Mouse (Mus musculus) myocyte (in vitro differentiated cells): ENCODE data around the gene Gm47429.

Experiments
- CEBPB ChIP-seq: IDR thresholded peaks from 2 replicates; pipeline ENCODE4 v1.6.1; 2011; ENCODE audit warnings: mild to moderate bottlenecking, moderate library complexity; ENCODE audit not compliant: poor library complexity, insufficient read depth, severe bottlenecking
- E2F4 ChIP-seq: IDR thresholded peaks from one replicate; pipeline ENCODE4 v1.6.1; 2011; ENCODE audit warnings: mild to moderate bottlenecking, control low read depth, moderate library complexity; ENCODE audit not compliant: insufficient read depth
- MYOD1 ChIP-seq, 3 experiments: IDR thresholded peaks; one replicate each; pipeline ENCODE4 v1.6.1; 2011; ENCODE audit warnings: control low read depth in 2 of 3, low read depth in 2 of 3, mild to moderate bottlenecking in 2 of 3, moderate library complexity in 1 of 3; ENCODE audit not compliant: insufficient read length in 2 of 3, control insufficient read depth in 1 of 3
- MYOG ChIP-seq, 3 experiments: IDR thresholded peaks; one replicate each; pipeline ENCODE4 v1.6.1; 2011; ENCODE audit warnings: control low read depth in 2 of 3, low read depth in 2 of 3, mild to moderate bottlenecking in 2 of 3; ENCODE audit not compliant: insufficient read length in 2 of 3, control insufficient read depth in 1 of 3, insufficient read depth in 1 of 3
- POLR2A ChIP-seq: IDR thresholded peaks from one replicate; pipeline ENCODE4 v1.6.1; 2011; ENCODE audit warnings: low read depth, mild to moderate bottlenecking, control low read depth, moderate library complexity; ENCODE audit not compliant: insufficient read length
- POLR2AphosphoS2 ChIP-seq: IDR thresholded peaks from one replicate; pipeline ENCODE4 v1.6.1; 2011; ENCODE audit warnings: low read depth, control low read depth; ENCODE audit not compliant: insufficient read length
- REST ChIP-seq: IDR thresholded peaks from one replicate; pipeline ENCODE4 v1.6.1; 2011; ENCODE audit warnings: mild to moderate bottlenecking, control low read depth, moderate library complexity; ENCODE audit not compliant: insufficient read depth, insufficient read length
- SRF ChIP-seq: IDR thresholded peaks from one replicate; pipeline ENCODE4 v1.6.1; 2011; ENCODE audit warnings: low read depth; ENCODE audit not compliant: control insufficient read depth, insufficient read length
- TCF12 ChIP-seq: IDR thresholded peaks from one replicate; pipeline ENCODE4 v1.6.1; 2011; ENCODE audit warnings: mild to moderate bottlenecking, control low read depth; ENCODE audit not compliant: poor library complexity, insufficient read depth, severe bottlenecking
- USF1 ChIP-seq: IDR thresholded peaks from one replicate; pipeline ENCODE4 v1.6.1; 2011; ENCODE audit warnings: low read depth, mild to moderate bottlenecking, control low read depth, moderate library complexity

- TF ChIP-seq CEBPB: no peak
- no peak for TF ChIP-seq POLR2AphosphoS2
- TF ChIP-seq POLR2A: no peak
- no peak for TF ChIP-seq SRF
- no peak for TF ChIP-seq REST
- no peak for TF ChIP-seq TCF12
- no peak for TF ChIP-seq MYOG (IDR thresholded peaks at IDR 0.05; ENCODE audit: control insufficient read depth in 1 of 3, insufficient read depth in 1 of 3, insufficient read length in 2 of 3, low read depth in 2 of 3)
- no peak for TF ChIP-seq E2F4
- TF ChIP-seq USF1: no peak
- TF ChIP-seq MYOD1 (IDR thresholded peaks at IDR 0.05; ENCODE audit: control insufficient read depth in 1 of 3, insufficient read length in 2 of 3, low read depth in 2 of 3): no peak
Observed at GRCm38 (mm10) chr13:50443812-50444211, at the start of gene Gm47429.
